Mouse (Mus musculus) retina, embryonic 14.5 days (tissue): Measurements from ENCODE around the gene Ranbp3.

Experiments used
- DNase-seq: peaks from one replicate; pipeline ENCODE4 v3.0.0-alpha.2; 2015; ENCODE audit warnings: low spot score

The Ranbp3 gene

GRCm38 (mm10) chr17:56673647-56674416 is 738 bp downstream of the Ranbp3 start:
- no peak for DNase-seq

DNA sequence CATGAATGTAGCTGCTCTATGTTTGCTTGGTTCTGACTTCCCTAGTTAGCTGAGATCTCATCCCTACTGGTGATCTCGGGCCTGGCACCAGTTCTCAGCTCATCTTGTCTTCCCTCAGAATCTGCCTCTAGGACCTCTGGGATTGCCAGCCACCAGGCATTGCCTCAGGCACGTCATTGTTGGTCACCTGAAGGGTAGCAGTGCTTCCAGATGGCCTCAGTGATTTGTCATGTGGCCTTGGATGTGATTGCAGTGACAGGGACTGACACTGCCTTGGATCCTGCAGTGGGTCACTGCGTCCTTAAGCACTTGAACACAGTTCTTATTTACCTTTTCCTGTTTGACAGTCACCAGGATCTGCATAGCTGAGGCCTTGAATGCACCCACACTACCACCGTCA is 8.7 kb downstream of the Ranbp3 start:
- DNase-seq = no peak

GRCm38 (mm10) chr17:56682880-56683279 is 9.8 kb downstream of the Ranbp3 start:
- DNase-seq = no peak

GRCm38 (mm10) chr17:56683546-56684140 is 10.5 kb downstream of the Ranbp3 start:
- DNase-seq = no peak

DNA sequence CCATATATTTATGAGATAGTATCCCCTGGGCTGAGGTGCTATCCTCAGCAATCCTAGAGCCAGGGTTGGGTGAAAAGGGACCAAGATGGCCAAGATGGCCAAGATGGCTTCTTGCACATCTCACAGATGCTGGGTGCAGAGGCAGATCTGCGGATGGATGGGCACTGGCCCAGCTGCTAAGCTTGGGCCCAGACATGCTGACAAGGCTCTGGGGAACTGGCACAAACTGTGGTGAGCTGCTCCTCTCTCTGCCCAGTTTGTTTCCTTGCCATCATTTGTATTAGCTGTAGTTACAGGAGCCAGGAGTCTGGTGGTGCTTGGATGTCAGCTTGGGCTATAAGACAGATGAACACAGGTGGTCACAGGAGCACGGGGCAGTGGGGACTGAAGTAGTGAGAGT is 11.6 kb downstream of the Ranbp3 start:
- no peak for DNase-seq

GRCm38 (mm10) chr17:56686801-56687200 is 13.7 kb downstream of the Ranbp3 start:
- no peak for DNase-seq

DNA sequence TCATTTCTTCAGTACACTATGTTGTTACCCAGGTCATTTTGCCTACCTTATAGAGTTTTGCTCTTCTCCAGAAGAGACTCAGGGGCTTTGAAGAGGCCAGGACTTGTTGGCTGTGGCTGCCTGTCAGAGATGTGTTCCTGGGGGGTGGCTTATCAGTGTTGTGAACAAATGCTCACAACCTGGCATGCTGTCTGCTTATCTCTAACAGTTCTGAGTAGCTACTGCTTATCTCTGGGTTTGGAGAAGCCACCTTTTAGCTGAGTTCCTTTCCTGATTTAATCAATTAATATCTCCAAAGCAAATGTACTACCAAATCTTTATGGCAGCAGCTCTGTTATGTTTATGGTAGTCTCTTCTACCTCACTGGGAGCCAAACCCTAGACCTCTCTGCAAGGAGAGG is 15.0 kb downstream of the Ranbp3 start:
- DNase-seq = no peak

DNA sequence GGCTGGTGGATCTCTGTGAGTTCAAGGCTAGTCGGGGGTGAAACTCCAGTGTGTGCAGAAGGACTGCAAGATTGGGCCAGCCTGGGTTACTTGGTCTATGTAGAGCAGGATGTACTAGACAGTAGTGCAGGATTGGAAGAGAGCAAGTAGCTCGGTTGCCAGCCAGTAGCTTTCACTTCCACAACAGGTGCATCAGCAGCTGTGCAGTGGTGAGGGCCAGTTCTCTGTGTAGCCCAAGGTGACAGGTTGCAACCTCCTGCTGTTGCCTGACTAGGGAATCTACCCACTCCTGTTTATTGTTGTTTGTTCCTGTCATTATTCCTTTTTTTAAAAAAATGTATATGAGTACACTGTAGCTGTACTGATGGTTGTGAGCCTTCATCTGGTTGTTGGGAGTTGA is 15.6 kb downstream of the Ranbp3 start:
- no peak for DNase-seq

DNA sequence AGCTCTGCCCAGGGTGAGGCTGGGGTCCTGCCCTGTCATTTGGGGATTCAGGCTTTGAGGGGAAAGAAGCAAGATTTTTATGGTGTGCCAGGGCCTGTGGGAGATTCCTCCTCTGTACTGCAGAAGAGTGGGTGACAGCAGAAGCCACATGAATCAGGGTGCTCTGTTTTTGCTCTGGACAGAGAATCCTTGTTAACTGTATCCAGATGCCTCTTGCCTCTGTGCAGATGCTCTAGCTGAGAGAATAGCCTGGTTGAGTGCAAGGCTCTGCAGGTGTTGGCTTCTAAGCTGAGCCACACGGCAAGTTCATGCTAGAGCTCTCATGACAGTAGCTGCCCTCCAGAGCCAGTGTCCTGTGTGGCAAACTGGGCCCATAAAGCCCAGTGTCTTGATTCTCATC is 20.3 kb downstream of the Ranbp3 start:
- DNase-seq = no peak

- no peak for DNase-seq
Observed at GRCm38 (mm10) chr17:56693851-56694310, 20.8 kb downstream of the Ranbp3 start.

DNA sequence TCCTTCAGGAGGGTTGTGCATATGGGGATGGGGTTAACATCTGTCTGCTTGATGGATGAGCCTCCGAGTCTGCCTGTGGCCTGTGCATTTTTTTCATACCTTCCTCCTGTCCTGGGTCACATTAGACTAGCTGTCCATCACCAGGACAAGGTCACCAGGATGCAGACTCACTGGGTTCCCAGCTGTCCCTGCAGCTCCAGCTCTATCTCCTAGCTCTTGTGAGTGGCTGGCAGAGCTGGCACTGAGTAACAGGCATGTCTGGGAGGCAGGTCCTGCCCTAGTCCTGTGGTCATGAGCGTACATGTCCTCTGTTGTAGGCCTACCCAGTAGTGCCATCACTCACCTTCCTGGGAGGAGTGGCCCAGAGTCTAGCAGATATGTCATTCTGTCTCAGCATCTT is 27.4 kb downstream of the Ranbp3 start:
- no peak for DNase-seq

- DNase-seq = no peak
Observed at GRCm38 (mm10) chr17:56703038-56703437, 29.9 kb downstream of the Ranbp3 start.

GRCm38 (mm10) chr17:56706515-56706914 is 33.4 kb downstream of the Ranbp3 start:
- no peak for DNase-seq

GRCm38 (mm10) chr17:56708692-56709091 is 35.6 kb downstream of the Ranbp3 start:
- no peak for DNase-seq

- no peak for DNase-seq
Observed at GRCm38 (mm10) chr17:56709708-56710107, 36.6 kb downstream of the Ranbp3 start.

GRCm38 (mm10) chr17:56715360-56715759 is 42.3 kb downstream of the Ranbp3 start:
- no peak for DNase-seq

DNA sequence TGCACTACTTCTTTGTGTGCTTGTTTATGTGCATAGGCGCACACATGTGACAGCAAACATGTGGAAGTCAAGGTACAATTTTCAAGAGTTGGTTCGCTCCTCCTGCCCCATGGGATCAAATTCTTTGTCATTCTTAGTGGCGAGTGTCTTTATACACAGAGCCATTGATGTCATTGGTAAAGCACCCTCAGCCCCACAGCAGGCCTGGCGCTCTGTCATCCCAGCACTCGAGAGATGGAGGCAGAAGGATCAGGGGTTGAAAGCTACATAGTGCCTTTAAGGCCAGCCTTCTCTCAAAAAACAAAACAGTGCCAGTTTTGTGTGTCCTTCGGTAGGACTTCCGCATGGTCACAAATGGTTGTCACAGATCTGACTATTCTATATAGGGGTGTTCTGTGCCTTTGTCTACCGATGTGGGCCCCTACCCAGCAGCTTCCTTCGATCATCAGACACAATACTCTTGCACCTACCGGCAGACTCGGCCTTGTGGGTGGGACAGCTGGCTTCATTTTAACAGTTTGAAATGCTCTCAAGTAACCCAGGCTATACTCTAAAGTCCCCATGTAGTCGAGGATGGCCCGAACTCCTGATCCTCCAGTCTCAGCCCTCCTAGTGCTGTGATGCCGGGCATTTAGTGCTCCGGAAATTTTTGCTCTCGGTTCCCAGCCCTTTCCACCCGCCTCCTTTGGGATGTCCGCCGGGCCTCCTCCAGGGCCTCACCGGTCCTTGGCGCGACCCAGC is 43.0 kb downstream of the Ranbp3 start:
- DNase-seq = no peak

GRCm38 (mm10) chr17:56716655-56717362 is 43.7 kb downstream of the Ranbp3 start:
- DNase-seq = peak; percentile 99

- DNase-seq = peak; percentile 100
Observed at GRCm38 (mm10) chr17:56717363-56718058, 44.4 kb downstream of the Ranbp3 start, which contains the start of the genes Ndufa11 and Vmac. TSS of gene Ndufa11 (plus strand) at chr17:56717767. TSS of gene Vmac (minus strand) at chr17:56718022.

DNA sequence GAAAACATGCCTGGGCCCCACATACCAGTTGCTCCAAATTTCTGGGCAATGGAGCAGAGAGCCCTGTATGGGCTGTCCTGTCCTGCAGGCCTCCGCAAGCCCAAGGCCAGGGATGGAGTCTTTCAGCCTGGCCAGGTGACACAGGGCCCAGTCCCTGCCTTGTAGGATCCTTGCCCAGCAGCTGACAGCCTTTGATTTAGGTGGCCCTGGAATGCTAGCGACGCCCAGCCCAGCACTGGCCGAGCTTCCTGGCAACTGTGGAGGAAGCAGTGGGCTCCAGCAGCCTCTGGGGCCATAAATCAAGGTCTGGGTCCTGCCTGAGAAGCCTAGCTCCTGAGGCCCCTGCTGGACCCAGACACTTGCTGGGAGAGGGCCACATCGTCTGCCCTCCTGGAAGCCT is 49.3 kb downstream of the Ranbp3 start:
- no peak for DNase-seq

DNA sequence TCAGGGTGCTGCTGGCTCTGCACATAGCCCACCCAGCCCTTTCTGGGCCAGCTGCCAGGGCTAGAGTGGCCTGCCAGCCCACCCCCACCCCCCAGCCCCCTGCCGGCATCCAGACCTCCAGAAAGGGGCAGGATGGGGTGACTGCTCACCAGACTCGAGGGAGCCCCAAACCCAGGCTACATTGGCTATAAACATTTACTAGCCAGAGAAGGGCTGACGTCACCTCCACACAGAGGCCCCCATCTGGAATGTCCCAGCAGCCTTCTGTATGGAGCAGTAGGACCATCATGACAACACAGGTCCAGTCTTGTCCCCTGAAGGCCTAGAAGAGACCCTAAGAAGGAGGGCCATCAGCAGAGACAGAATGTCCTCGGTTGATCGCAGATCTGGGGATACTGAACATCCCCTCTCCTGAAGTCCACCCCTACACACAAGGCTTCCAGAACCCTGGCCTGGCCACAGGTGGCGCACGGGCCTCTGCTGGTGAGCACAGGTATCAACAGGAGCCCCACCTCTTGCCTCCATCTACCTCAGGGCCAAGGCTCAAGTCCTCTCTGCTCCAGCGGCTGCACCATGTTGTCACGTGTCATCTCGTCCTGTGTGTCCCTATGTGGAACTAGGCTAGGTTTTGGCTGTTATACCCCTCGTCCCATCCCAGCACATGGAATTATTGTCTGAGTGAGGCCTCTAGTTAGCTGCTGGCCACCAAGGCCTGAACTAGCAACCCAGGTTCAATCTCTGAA is 50.5 kb downstream of the Ranbp3 start:
- no peak for DNase-seq
